Mouse (Mus musculus) B cell, adult 2 months (primary cell): ENCODE measurements around the gene Espn.

Experiments used
- DNase-seq, 2 experiments: peaks; one replicate each; pipeline ENCODE4 v3.0.0; 2022

Gene Espn

GRCm38 (mm10) chr4:152151966-152152544 lies at the start of gene Espn:
TSS of gene Espn (minus strand) at chr4:152152371.
- DNase-seq: peak; percentile 56 to 60

GRCm38 (mm10) chr4:152201492-152201891 lies 49.3 kb upstream of the Espn start:
- DNase-seq: peak; percentile 24 to 27

- no peak for DNase-seq
Measured at GRCm38 (mm10) chr4:152199617-152200016, 47.4 kb upstream of the Espn start.

DNA sequence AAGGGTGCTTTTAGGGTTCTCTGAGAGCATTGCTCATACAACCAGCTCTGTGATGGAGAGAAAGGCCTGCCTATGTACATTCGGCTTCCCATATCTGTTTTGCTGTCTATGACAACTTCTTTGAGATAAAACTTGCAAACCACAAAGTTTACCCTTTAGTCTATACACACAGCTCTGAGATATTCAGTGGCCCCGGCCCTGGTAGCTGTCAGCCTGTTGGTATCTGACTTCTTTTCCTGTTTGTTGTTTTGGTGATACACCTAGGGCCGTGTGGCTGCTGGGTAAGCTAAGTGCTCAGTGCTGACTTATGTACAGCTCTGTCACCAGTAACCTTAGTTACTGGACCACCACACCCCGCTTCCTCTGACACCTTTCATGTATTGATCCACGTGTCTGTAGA lies 45.4 kb upstream of the Espn start:
- no peak for DNase-seq

GRCm38 (mm10) chr4:152196276-152196675 lies 44.1 kb upstream of the Espn start:
- no peak for DNase-seq

DNA sequence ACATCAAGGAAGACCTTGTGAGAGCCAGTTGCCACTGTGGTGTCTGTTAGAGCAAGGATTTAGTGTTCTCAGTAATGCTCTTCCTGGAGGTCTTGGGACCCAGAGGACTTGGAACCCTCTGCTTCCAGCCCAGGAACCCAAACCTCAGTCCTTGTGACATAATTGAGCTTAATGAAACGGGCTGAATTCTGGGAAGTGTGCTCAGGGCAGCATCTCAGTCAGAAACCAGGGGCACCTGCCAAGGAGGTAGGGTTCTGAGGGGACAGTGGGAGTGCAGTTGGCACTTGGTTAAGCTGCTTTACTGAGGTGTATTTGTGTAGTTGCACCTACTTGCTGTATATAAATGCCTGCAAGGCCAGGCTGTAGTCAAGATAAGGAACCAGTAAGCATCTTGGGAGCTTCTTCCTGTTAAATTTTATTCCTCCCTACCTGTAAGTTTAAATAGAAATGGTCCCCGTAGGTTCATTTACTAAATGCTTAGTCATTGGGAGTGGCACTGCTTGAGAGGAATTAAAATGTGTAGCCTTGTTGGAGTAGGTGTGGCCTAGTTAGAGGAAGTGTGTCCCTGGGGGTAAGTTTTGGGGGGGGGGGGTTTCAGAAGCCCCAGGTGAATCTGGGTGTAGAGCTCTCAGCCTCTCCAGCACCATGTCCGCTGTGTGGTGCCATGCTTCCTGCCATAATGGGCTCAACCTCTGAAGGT lies 42.5 kb upstream of the Espn start:
- DNase-seq: no peak

- no peak for DNase-seq
Measured at GRCm38 (mm10) chr4:152192569-152192968, 40.4 kb upstream of the Espn start.

DNA sequence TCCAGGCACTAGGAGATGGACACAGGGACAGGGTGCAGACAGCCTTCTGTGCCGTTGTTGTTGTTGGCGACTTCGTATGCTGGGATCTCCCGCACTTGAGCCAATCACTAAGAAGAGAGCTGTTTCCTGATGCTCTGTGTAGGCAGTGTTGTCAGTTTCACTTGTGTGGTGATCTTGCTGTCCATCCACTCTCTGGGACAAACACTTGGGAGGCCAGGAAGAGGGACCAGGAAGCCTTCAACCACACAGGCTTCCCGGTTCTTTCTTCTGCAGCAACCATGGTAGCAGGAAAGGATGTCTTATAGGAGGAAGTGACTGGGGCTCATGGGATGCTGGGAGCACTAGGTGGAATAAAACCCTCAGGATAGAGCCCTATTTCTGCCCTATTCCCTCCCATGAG lies 38.5 kb upstream of the Espn start:
- DNase-seq: no peak

- DNase-seq: no peak
Measured at GRCm38 (mm10) chr4:152190096-152190653, 38.0 kb upstream of the Espn start.

- DNase-seq: no peak
Measured at GRCm38 (mm10) chr4:152189691-152190090, 37.5 kb upstream of the Espn start.

GRCm38 (mm10) chr4:152189071-152189470 lies 36.9 kb upstream of the Espn start:
- DNase-seq: no peak

- no peak for DNase-seq
Measured at GRCm38 (mm10) chr4:152188651-152189050, 36.5 kb upstream of the Espn start.

DNA sequence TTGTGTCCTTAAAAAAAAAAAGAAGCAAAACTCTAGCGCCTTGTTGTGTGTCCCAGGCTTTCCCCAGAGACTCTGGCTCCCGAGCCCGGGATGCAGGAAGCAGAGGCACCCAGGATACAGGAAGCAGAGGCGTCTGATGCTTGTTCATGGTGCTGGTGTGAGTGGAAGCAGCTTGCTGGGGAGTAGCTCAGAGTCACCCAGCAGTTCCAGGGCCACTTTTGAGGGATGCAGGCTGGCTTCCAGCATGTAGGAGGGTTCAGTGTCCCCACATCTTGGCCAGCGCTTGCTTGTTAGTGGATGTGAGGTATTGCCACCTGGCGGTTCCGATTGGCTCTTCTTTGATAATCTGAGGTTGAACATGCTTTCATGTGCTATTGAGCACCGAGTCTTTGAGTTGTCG lies 35.0 kb upstream of the Espn start:
- no peak for DNase-seq

DNA sequence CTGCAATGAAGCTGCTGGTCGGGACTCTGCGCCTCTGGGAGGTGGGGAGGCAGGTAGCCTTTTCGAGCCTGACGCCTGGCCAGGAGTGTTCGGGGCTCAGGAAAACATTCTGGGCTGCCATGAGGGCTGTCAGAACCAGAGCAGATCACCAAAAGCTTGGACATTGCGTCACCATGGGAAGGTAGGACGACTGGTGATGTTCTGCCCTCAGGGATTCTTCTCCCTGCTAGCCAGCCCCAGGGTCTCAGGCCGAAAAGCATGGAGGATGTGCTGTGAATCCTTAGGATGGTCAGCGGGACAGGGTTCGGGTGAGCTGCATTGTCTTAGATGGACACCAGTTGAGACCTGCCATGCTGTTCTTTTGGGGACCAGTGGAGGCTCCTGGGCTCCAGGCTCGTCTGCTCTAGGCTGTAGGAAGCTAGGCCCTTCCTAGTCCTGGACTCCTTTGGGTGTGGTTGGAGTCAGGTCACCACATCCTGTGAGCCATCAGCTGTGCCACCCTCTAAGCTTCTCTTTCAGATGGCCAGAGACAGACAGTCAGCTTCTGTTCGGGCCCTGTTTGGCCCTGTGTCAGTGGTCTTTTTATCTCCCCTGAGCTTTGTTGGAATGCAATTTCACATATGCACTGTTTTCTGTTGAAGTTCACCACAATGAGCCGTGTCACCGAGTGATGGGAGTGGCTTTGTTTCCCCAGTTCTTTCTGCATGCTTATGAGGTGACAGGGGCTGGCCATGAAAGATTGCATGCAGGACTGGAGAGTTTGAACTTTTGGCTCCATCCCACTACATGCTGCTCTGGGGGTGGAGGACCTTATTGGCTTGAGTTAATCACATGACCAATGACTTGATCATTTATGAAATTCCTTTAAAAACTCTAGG lies 34.3 kb upstream of the Espn start:
- DNase-seq: no peak

DNA sequence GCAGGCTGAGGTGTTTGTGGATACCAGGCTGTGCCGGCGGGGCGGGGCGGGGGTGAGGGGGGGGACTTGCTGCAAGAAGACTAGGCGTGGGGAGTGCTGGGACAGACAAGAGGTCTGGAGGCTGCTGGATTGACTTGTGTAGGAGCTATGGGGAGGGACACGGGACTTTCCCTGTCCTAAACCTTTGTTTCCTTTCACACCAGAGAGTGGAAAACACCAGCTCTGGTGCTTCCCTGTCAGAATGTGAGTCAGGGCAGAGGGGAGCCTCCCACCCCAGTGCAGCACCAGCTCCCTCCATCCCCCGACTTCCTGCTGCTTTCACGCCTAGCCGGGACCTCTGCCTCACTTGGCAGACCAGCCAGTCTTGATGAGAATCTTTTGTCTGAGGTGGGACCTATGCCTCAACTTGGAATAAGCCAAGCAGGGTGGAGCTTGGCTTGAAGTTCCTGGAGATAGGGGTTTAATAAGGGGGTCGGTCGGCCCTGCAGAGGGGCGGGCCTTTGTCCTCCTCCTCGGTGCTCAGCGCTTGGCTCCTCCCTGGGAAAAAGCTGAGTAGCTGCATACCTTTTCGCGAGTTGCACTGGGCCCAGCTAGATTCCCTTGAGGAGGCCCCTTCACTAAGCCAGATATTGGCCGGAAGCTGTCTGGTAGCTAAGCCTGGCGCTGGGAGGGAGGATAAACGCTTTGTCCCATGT lies 33.5 kb upstream of the Espn start:
- no peak for DNase-seq

DNA sequence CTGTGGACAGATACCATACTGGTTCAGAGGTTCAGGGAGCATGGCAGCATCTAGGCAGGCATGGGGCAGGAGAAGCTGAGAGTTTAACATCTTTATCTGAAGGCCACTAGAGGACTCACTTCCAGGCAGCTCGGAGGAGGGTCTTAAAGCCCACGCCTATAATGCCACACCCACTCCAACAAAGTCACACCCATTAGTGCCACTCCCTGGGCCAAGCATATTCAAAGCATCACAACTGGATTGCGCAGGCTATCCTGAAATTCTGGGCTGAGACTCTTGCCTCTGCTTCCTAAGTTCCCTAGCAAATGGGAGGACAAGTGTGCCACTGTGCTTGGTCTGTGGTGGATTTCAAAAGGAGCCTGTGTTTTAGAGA lies 33.0 kb upstream of the Espn start:
- DNase-seq: no peak

- DNase-seq: no peak
Measured at GRCm38 (mm10) chr4:152184353-152185035, 32.3 kb upstream of the Espn start.

DNA sequence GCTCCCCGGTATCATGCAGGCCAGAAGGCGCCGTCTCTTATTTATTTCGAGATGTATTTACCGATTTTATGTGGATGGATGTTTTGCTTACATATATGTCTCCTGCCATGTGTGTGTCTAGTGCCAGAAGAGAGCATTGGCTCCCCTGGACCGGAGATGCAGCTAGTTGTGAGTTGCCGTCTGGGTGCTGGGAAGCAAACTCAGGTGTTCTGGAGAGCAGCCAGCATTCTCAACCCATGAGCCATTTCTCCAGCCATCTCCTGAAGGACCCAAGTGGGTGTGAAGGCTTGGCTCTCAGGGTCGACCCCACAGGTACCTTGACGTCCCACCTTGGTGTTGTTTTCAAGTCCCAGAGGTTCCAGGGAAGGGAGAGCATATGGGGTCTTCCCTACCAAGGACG lies 30.0 kb upstream of the Espn start:
- no peak for DNase-seq

DNA sequence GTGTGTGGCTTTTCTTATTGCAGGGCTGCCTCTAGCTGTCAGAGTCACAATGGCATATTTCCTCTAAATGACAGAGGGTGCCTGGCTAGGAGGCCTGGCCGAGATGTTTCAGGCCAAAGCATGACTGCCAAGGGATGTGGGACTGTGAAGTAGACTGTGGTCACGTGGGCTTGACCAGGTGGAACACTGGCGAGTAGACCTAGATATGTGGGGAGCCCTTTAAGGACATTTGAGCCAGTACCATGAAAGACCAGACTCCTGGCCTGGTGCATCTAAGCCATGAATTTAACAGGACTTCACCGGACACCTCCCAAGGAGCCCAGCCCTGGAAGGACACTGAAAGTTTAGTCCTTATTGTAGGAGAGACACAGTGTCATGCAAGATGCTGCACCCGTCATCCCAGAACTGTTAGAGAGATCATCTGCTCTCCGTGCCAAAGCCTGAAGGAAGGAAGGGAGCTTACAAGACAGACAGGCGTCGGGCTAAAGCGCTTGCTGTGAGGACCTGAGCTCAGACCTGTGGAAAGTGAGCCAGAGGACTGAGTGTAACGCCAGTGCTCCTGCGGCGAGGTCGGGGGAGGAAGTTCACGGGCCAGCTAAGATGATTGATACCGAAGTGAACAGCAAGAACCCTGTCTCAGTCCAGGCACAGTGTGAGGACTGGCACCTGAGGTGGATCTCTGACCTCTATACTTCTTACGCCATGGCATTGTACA lies 27.9 kb upstream of the Espn start:
- no peak for DNase-seq

DNA sequence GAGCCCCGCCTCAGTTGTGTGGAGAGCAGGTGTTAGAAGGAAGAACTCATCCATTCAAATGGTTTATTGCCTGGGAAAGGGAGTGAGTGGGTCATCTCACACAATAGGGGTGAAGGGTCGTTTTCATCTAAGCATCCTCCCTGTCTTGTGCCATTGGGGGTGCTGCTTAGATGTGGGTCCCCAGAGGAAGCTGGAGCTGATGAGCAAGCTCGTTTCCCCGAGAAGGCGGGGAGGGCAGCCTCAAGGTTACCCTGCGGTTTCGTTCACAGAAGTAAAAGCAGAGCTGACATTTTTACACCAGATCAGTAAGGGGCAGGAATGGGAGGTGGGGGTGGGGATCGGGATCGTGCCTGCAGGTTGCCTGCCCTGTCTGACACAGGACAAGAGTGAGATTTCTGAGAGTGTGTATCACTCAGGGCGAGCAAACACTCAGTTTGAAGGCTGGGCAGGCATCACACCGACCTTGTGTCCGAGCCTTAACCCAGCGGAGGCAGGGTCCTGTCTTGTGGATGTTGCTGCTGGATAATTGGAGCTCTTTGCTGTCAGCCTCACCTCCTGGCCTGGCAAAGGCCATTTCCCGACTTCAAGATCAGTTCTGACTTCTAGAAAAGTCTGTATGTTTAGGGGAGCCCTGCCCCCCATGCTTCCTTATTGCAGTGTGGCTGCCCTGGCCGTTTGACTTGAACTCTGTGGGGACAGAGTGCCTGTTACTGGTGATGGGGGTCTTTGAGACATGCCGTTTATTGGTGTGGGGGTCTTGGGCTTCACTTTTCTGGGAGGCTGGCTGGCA lies 26.9 kb upstream of the Espn start:
- no peak for DNase-seq

DNA sequence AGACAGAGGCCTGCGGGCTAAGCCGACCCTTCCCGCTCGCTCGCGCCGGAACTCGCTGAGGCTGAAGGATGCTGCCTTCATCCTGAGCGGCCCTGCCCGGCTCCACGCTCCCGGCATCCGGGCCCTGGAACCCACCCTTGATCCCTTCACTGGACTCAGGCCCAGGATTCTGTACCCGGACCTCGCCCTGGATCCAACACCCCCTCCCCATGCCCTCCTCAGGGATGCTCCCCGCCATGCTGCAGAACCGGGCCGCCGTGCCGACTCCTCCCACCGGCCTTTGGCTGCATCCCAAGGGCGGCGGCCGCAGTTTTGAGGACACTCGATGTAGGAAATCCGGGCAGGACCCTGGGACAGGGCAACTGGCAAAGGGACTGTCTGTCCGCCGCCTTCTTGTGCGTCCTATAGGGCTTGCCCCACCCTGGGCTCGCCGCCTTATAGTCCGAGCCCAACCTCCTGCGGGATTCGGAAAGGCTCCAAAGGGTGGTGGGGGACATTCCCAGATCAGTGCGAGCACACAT lies 26.2 kb upstream of the Espn start:
- DNase-seq: peak in 1 of 2 experiments; percentile 24
